Mouse (Mus musculus): ENCODE data around the gene Calr3.

DNA sequence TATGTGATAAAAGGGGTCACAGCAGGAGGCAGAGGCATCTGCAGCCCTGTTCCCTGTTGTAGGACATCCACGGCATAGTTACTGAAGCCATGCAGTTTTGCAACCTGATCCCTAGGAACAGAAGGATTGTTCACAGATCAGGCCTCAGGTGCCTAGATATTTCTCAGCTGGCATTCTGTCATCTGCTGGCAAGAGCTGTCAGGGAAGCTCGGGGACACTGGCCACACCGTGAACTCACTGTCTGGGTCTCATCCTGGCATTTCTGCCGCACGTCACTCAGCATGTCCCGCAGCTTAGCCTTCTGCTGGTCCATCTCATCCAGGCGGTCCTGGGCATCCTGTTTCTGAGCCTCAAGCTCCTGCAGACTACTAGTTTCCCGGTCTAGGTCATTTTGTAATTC lies 63.0 kb downstream of the Calr3 start:
- no peak for TF ChIP-seq POLR2A (IDR thresholded peaks at IDR 0.05; ENCODE audit: borderline replicate concordance, extremely low read depth, insufficient read depth, insufficient read length, poor library complexity, severe bottlenecking)
- TF ChIP-seq CTCF (IDR thresholded peaks at IDR 0.05; ENCODE audit: borderline replicate concordance, extremely low read depth, insufficient read depth, insufficient read length) = no peak

All from brain, embryonic 14.5 days (tissue).